17 mouse cellular contexts compared by ENCODE assay signal in genomic region chr14:105528107-105528506, GRCm38 (mm10).
"Had no signal": no experiment of that assay in that cellular context is flagged by ENCODE, and none has a peak within 500 bp of the region (broad histone marks: within the 10 kb centered on the region; RNA-seq: fewer than 3 reads in every experiment).

No protein-coding gene starts in this region.

- H3K36me3 ChIP-seq: kidney, embryonic 15.5 days; liver, embryonic 13.5 days had no signal

- H3K27me3 ChIP-seq: kidney, embryonic 15.5 days; liver, embryonic 13.5 days had no signal

- H3K9ac ChIP-seq: kidney, embryonic 15.5 days; liver, embryonic 13.5 days had no signal

- H3K4me3 ChIP-seq: kidney, embryonic 15.5 days; liver, embryonic 13.5 days had no signal

- H3K4me1 ChIP-seq: kidney, embryonic 15.5 days; liver, embryonic 13.5 days had no signal

- H3K4me2 ChIP-seq: kidney, embryonic 15.5 days; liver, embryonic 13.5 days; midbrain, embryonic 11.5 days had no signal

- DNase-seq: kidney, adult 11 months; kidney, adult 8-10 months; kidney, postnatal 10 days; layer of hippocampus, postnatal 36 days; left cerebral cortex, postnatal 4 days; liver, embryonic 13.5 days; lung, adult 2 months; lung, postnatal 14 days; lung, postnatal 4 days; midbrain, embryonic 14.5 days; right cerebral cortex, adult 18-20 months; right cerebral cortex, postnatal 14 days; right cerebral cortex, postnatal 4 days; thymus, adult 18-20 months; thymus, postnatal 36 days had no signal

- H3K27ac ChIP-seq: kidney, embryonic 15.5 days; liver, embryonic 13.5 days had no signal

- H3K9me3 ChIP-seq: kidney, embryonic 15.5 days; liver, embryonic 13.5 days had no signal
